Mouse (Mus musculus) MEL (cell line): ENCODE data around the gene Cacna1c.

Experiments used
- BHLHE40 ChIP-seq: IDR thresholded peaks from 2 replicates; pipeline ENCODE4 v1.6.1; 2012; ENCODE audit warnings: low read depth, mild to moderate bottlenecking, inconsistent platforms, low read length, improper control_type of control experiment, borderline replicate concordance
- CHD2 ChIP-seq: IDR thresholded peaks from 2 replicates; pipeline ENCODE4 v1.6.1; 2011; ENCODE audit warnings: low read length, improper control_type of control experiment
- CTCF ChIP-seq, 3 experiments: IDR thresholded peaks in 2 of 3; conservative IDR thresholded peaks in 1 of 3; 2 replicates each; pipeline ENCODE4 v1.5.1; 2011 to 2012; ENCODE audit warnings: low read length in 3 of 3, low read depth in 2 of 3, mild to moderate bottlenecking in 2 of 3, improper control_type of control experiment in 1 of 3, inconsistent platforms in 1 of 3, mixed read lengths in 1 of 3, moderate library complexity in 1 of 3; ENCODE audit not compliant: control insufficient read depth in 1 of 3, insufficient read depth in 1 of 3, poor library complexity in 1 of 3, severe bottlenecking in 1 of 3
- EP300 ChIP-seq, 2 experiments: IDR thresholded peaks; 2 replicates each; pipeline ENCODE4 v1.6.1; 2011; ENCODE audit warnings: improper control_type of control experiment in 2 of 2, low read length in 2 of 2, low read depth in 1 of 2, mild to moderate bottlenecking in 1 of 2
- MAX ChIP-seq: IDR thresholded peaks from 2 replicates; pipeline ENCODE4 v1.6.1; 2011; ENCODE audit warnings: low read length, improper control_type of control experiment
- MYC ChIP-seq: IDR thresholded peaks from 2 replicates; pipeline ENCODE4 v1.6.1; 2011; ENCODE audit warnings: low read depth, mild to moderate bottlenecking, low read length, improper control_type of control experiment, moderate library complexity
- POLR2A ChIP-seq, 2 experiments: IDR thresholded peaks; 2 replicates each; pipeline ENCODE4 v1.6.1; 2011 to 2012; ENCODE audit warnings: low read length in 2 of 2, mild to moderate bottlenecking in 2 of 2, control low read depth in 1 of 2, improper control_type of control experiment in 1 of 2, low read depth in 1 of 2, moderate library complexity in 1 of 2; ENCODE audit not compliant: control insufficient read depth in 1 of 2, insufficient read depth in 1 of 2, poor library complexity in 1 of 2
- RAD21 ChIP-seq: IDR thresholded peaks from 2 replicates; pipeline ENCODE4 v1.6.1; 2011; ENCODE audit warnings: mild to moderate bottlenecking, low read depth, low read length, improper control_type of control experiment

GRCm38 (mm10) chr6:118862091-118862490 is 334.1 kb downstream of the Cacna1c start:
- TF ChIP-seq CTCF (IDR thresholded peaks at IDR 0.05 in 2 of 3, conservative IDR thresholded peaks at IDR 0.05 in 1 of 3; ENCODE audit: control insufficient read depth in 1 of 3, insufficient read depth in 1 of 3, low read depth in 2 of 3, low read length in 3 of 3, poor library complexity in 1 of 3, severe bottlenecking in 1 of 3): no peak
- no peak for TF ChIP-seq MYC
- no peak for TF ChIP-seq BHLHE40
- no peak for TF ChIP-seq RAD21
- TF ChIP-seq CHD2: no peak
- no peak for TF ChIP-seq POLR2A (IDR thresholded peaks at IDR 0.05; ENCODE audit: control insufficient read depth in 1 of 2, insufficient read depth in 1 of 2, low read depth in 1 of 2, low read length in 2 of 2, poor library complexity in 1 of 2)
- TF ChIP-seq MAX: no peak
- TF ChIP-seq EP300 (IDR thresholded peaks at IDR 0.05; ENCODE audit: low read depth in 1 of 2, low read length in 2 of 2): no peak
